Mouse (Mus musculus) layer of hippocampus, adult 8-10 months (tissue): Measurements from ENCODE around the gene Rnf181. TPM values are rescaled to one million over a fixed set of nuclear protein-coding genes. Genes with fewer than 3 reads are reported as not detected.

ENCODE experiments used
- DNase-seq, 2 experiments: peaks; one replicate each; pipeline ENCODE4 v3.0.0; 2022; ENCODE audit warnings: low spot score in 2 of 2
- total RNA-seq, 4 experiments: library from RNA; stranded (reverse); gene quantifications; 2 replicates each; pipeline ENCODE4 v1.2.4; 2022

Rnf181 gene
- total RNA-seq, 4 experiments from 2014 or later: 72.3 to 86.0 (median 78.8) TPM

- no peak for DNase-seq
These were observed 36.6 kb downstream of the Rnf181 start for GRCm38 (mm10) chr6:72330133-72330532.

GRCm38 (mm10) chr6:72329019-72329418 is 37.7 kb downstream of the Rnf181 start:
- no peak for DNase-seq

GRCm38 (mm10) chr6:72326274-72326673 is 40.5 kb downstream of the Rnf181 start:
- peak in 1 of 2 experiments; percentile 42 for DNase-seq

GRCm38 (mm10) chr6:72323786-72324508 is 42.8 kb downstream of the Rnf181 start:
- no peak for DNase-seq

GRCm38 (mm10) chr6:72322936-72323335 is 43.8 kb downstream of the Rnf181 start:
- no peak for DNase-seq

- peak; percentile 21 to 70 for DNase-seq
These were observed 47.7 kb downstream of the Rnf181 start for GRCm38 (mm10) chr6:72319019-72319418.

- no peak for DNase-seq
These were observed 48.3 kb downstream of the Rnf181 start for GRCm38 (mm10) chr6:72318440-72318839.

- DNase-seq: no peak
These were observed 50.7 kb downstream of the Rnf181 start for GRCm38 (mm10) chr6:72316044-72316443.

GRCm38 (mm10) chr6:72315384-72315783 is 51.4 kb downstream of the Rnf181 start:
- no peak for DNase-seq

GRCm38 (mm10) chr6:72313124-72313867 is 53.5 kb downstream of the Rnf181 start:
- no peak for DNase-seq

GRCm38 (mm10) chr6:72312198-72312597 is 54.6 kb downstream of the Rnf181 start:
- no peak for DNase-seq

Other genes starting within 250 kb of the Rnf181 start
- 1 to 10 TPM; 2.5 to 3.4 (median 3.3) TPM for gene Atoh8, start 131.4 kb downstream of the Rnf181 start, total RNA-seq
- not detected for gene Sftpb, start 62.3 kb downstream of the Rnf181 start, total RNA-seq
- 10 to 100 TPM; 31.3 to 34.3 (median 32.4) TPM for gene Usp39, start 21.8 kb downstream of the Rnf181 start, total RNA-seq
- 10 to 100 TPM; 15.6 to 19.6 (median 18.1) TPM for gene 0610030E20Rik, start 19.6 kb downstream of the Rnf181 start, total RNA-seq
- 10 to 100 TPM; 10.9 to 13.4 (median 11.4) TPM for gene Tmem150a, start 11.5 kb downstream of the Rnf181 start, total RNA-seq
- 1 to 10 TPM; 3.8 to 8.8 (median 7.4) TPM for gene Vamp5, start 13.5 kb upstream of the Rnf181 start, total RNA-seq
- 10 to 100 TPM; 12.5 to 33.9 (median 22.4) TPM for gene Vamp8, start 23.7 kb upstream of the Rnf181 start, total RNA-seq
- 10 to 100 TPM; 24.5 to 33.3 (median 28.5) TPM for gene Ggcx, start 47.4 kb upstream of the Rnf181 start, total RNA-seq
- 100 to 1,000 TPM; 176 to 184 (median 179) TPM for gene Mat2a, start 72.6 kb upstream of the Rnf181 start, total RNA-seq
- 1 to 10 TPM in 2 of 4 experiments, under 1 TPM in 2; 0.47 to 1.8 (median 1.3) TPM for gene Sh2d6, start 154.8 kb upstream of the Rnf181 start, total RNA-seq
- 10 to 100 TPM in 2 of 4 experiments, 1 to 10 TPM in 2; 4.6 to 31.2 (median 16.4) TPM for gene Capg, start 177.4 kb upstream of the Rnf181 start, total RNA-seq
- 10 to 100 TPM; 24.3 to 30.2 (median 26.8) TPM for gene Elmod3, start 231.5 kb upstream of the Rnf181 start, total RNA-seq
- 100 to 1,000 TPM in 1 of 4 experiments, 10 to 100 TPM in 3; 63.5 to 114 (median 84.2) TPM for gene Retsat, start 231.5 kb upstream of the Rnf181 start, total RNA-seq